Mouse (Mus musculus) G1E (cell line): Measurements from ENCODE around the gene Myh14.

ENCODE experiments used
- CTCF ChIP-seq: IDR thresholded peaks from 2 replicates; pipeline ENCODE4 v1.5.1; 2012; ENCODE audit warnings: low read depth, low read length, inconsistent platforms, mixed read lengths
- GATA1 ChIP-seq: IDR thresholded peaks from 2 replicates; pipeline ENCODE4 v1.6.1; 2012; ENCODE audit warnings: borderline replicate concordance, low read length, inconsistent platforms, mixed read lengths
- GATA2 ChIP-seq: IDR thresholded peaks from 2 replicates; pipeline ENCODE4 v1.6.1; 2012; ENCODE audit warnings: low read depth, low read length, inconsistent platforms, borderline replicate concordance

DNA sequence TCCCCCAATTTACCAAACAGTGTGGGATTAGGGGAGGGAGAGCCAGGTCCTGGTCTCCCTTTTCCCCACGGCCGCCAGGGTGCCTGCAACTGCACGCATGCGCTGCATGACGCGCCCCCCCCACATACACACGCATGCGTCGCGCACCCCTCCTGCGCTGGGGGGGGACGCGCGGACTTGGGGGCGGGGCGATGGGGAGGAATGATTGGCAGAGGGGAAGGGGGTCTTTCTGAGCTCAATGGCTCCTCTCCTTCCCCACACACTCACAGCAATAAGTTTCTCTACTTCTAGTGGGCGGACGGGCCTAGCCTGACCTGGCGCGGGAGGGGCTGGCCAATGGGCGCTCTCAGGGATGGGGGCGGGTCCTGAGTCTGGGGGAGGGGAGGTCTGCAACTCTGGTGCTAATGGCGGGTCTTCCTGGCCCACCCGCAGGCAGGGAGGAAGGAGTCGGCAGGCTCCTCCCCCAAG lies 66.5 kb downstream of the Myh14 start:
- no peak for TF ChIP-seq CTCF
- no peak for TF ChIP-seq GATA2
- TF ChIP-seq GATA1, result no peak
